Mouse (Mus musculus) thymus, adult 2 months (tissue): ENCODE measurements around the gene Reep6.

Experiments used
- CTCF ChIP-seq: fragments of 200-500 bp; IDR thresholded peaks from 2 replicates; pipeline ENCODE4 v1.5.1; 2012; ENCODE audit warnings: mild to moderate bottlenecking, control low read depth, low read length, moderate library complexity, borderline replicate concordance; ENCODE audit not compliant: control insufficient read depth, poor library complexity, insufficient read depth; ENCODE audit errors: extremely low read depth
- POLR2A ChIP-seq: fragments of 200-500 bp; IDR thresholded peaks from 2 replicates; pipeline ENCODE4 v1.6.1; 2012; ENCODE audit warnings: mild to moderate bottlenecking, low read length, control low read depth, moderate library complexity; ENCODE audit not compliant: control insufficient read depth, poor library complexity, insufficient read depth; ENCODE audit errors: extremely low read depth

GRCm38 (mm10) chr10:80367954-80368353 lies 38.2 kb downstream of the Reep6 start:
- TF ChIP-seq POLR2A (no peak), CTCF (no peak)
